Comparison of ENCODE assay signal across 8 mouse cellular contexts in genomic region chr3:84228203-84228870, GRCm38 (mm10). TPM values are rescaled to one million over a fixed set of nuclear protein-coding genes. Genes with fewer than 3 reads are reported as not detected.
DNase-seq lines count a peak whose midpoint lies in the region; ATAC-seq and TF ChIP-seq lines count a peak whose summit lies in the region.

No protein-coding gene starts in this region.

- peak overlapping the region; percentile 78 for H3K4me2 ChIP-seq in intestine, embryonic 14.5 days (ENCODE audit: low read length)
- H3K4me2 ChIP-seq in neural tube, embryonic 14.5 days (ENCODE audit: low read depth, low read length), result peak overlapping the region; percentile 62

- no peaks in the 10 kb centered on the region for H3K36me3 ChIP-seq in intestine, embryonic 14.5 days (ENCODE audit: control insufficient read depth, insufficient read depth, low read length)
- no peaks in the 10 kb centered on the region for H3K36me3 ChIP-seq in neural tube, embryonic 14.5 days (ENCODE audit: control insufficient read depth, insufficient read depth, low read length)

- DNase-seq in right cerebral cortex, postnatal 4 days, result peak; percentile 63
- DNase-seq in right cerebral cortex, adult 18-20 months, result no peak
- DNase-seq in cerebellum, adult 2 months, result peak; percentile 42 to 56
- DNase-seq in gastrocnemius, postnatal 10 days, result peak; percentile 67
- peak; percentile 92 for DNase-seq in intestine, embryonic 14.5 days (ENCODE audit: low spot score)
- DNase-seq in lung, adult 18-20 months, result peak; percentile 51 to 55
- DNase-seq in yolk sac, embryonic 10.5 days (ENCODE audit: low spot score), result peak; percentile 89

- TF ChIP-seq CTCF in cerebellum, adult 2 months (IDR thresholded peaks at IDR 0.05; ENCODE audit: borderline replicate concordance, insufficient read depth, low read depth, low read length), result no peak

- WGBS in cerebellum, adult 2 months, result 3% methylated on average over 18 of the region's 18 CpGs
- 1% methylated on average over 18 of the region's 18 CpGs for WGBS in intestine, embryonic 14.5 days
- WGBS in neural tube, embryonic 14.5 days, result 1% methylated on average over 18 of the region's 18 CpGs

- peak overlapping the region; percentile 40 for H3K9ac ChIP-seq in intestine, embryonic 14.5 days (ENCODE audit: low read length)
- H3K9ac ChIP-seq in neural tube, embryonic 14.5 days (replicated peaks; ENCODE audit: low read depth, low read length), result no peak overlapping the region

- peaks cover 9% of the 10 kb centered on the region for H3K4me1 ChIP-seq in cerebellum, adult 2 months (ENCODE audit: control insufficient read depth, insufficient read depth, low read length)
- H3K4me1 ChIP-seq in intestine, embryonic 14.5 days (replicated peaks; ENCODE audit: control insufficient read depth, insufficient read depth, low read length), result peaks cover 7% of the 10 kb centered on the region; the same call in 1 of the 2 replicates
- H3K4me1 ChIP-seq in neural tube, embryonic 14.5 days (ENCODE audit: control insufficient read depth, insufficient read depth, low read length), result peaks cover 12% of the 10 kb centered on the region; the same call in 1 of the 2 replicates

- H3K4me3 ChIP-seq in cerebellum, adult 2 months (replicated peaks; ENCODE audit: insufficient read depth, low read depth, low read length), result peak overlapping the region; percentile 53
- H3K4me3 ChIP-seq in intestine, embryonic 14.5 days (ENCODE audit: low read depth, low read length), result peak overlapping the region; percentile 45
- peak overlapping the region; percentile 36 for H3K4me3 ChIP-seq in neural tube, embryonic 14.5 days (ENCODE audit: low read depth, low read length)

- H3K27me3 ChIP-seq in cerebellum, adult 2 months (ENCODE audit: control insufficient read depth, insufficient read depth, low read length), result no peaks in the 10 kb centered on the region
- no peaks in the 10 kb centered on the region for H3K27me3 ChIP-seq in intestine, embryonic 14.5 days (replicated peaks; ENCODE audit: control insufficient read depth, insufficient read depth, low read length)
- no peaks in the 10 kb centered on the region for H3K27me3 ChIP-seq in neural tube, embryonic 14.5 days (ENCODE audit: control insufficient read depth, insufficient read depth, low read length)

- no peak overlapping the region for H3K27ac ChIP-seq in cerebellum, adult 2 months (ENCODE audit: insufficient read depth, low read length)
- peak overlapping the region; percentile 62 for H3K27ac ChIP-seq in intestine, embryonic 14.5 days (ENCODE audit: low read depth)
- H3K27ac ChIP-seq in neural tube, embryonic 14.5 days (ENCODE audit: low read depth, low read length), result peak overlapping the region; percentile 67; the same call in 1 of the 2 replicates

- peaks cover under 1% of the 10 kb centered on the region; the same call in 1 of the 2 replicates for H3K9me3 ChIP-seq in intestine, embryonic 14.5 days (ENCODE audit: control insufficient read depth, low read length)
- H3K9me3 ChIP-seq in neural tube, embryonic 14.5 days (ENCODE audit: control insufficient read depth, low read length), result no peaks in the 10 kb centered on the region

- no peak for TF ChIP-seq POLR2A in cerebellum, adult 2 months (IDR thresholded peaks at IDR 0.05; ENCODE audit: borderline replicate concordance, insufficient read depth, low read length)

- ATAC-seq in intestine, embryonic 14.5 days (replicated peaks; ENCODE audit: low FRiP score, low TSS enrichment, low read depth), result peak; percentile 77
- peak; percentile 86 for ATAC-seq in neural tube, embryonic 14.5 days (ENCODE audit: low read depth)

RNA-seq across cellular contexts. Expression of gene Gm6525, which starts 54.4 kb away (rescaled TPM):
- not detected in 2 replicates for polyA plus RNA-seq in cerebellum, adult 2 months (2012; rRNA removed)
- total RNA-seq in gastrocnemius, postnatal 10 days (2021), result under 1 TPM in 1 of 2 experiments, not detected in 1; 0.31 TPM
- polyA plus RNA-seq in intestine, embryonic 14.5 days (2014; fragmentation: Nextera tagmentation; extraction: Ambion mirVana), result 1.4 and 2.1 TPM in 2 replicates
- 3.6 and 4.6 TPM in 2 replicates for polyA plus RNA-seq in neural tube, embryonic 14.5 days (2014; fragmentation: Nextera tagmentation; extraction: Ambion mirVana)
